Mouse (Mus musculus): ENCODE results near the gene Ncoa1. TPM values are rescaled to one million over a fixed set of nuclear protein-coding genes. Genes with fewer than 3 reads are reported as not detected.

The Ncoa1 gene
- total and polyA plus RNA-seq, 3 experiments, result 36.0 to 65.0 (median 45.0) TPM

DNA sequence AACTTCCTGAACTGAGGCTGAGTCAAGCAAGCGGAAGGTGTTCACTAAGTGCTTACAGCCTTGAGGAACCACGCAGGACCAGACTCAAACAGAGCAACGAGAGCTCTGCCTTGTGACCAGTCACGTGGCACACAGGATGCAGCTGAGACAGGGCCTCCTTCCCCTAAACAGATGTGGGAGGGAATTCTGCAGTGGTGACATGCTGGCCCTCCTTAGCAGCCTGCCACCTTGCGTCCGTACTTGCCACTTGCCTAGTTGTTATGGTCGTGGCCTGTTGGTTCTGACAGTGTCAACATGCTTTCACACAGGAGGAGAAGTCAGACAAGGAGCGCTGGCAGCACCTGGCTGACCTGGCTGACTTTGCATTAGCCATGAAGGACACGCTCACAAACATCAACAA, 265.8 kb downstream of the Ncoa1 start:
- no peak overlapping the region for H3K27ac ChIP-seq (ENCODE audit: control insufficient read depth, low read depth, low read length)
- no peaks in the 10 kb centered on the region for H3K27me3 ChIP-seq (ENCODE audit: control insufficient read depth in 1 of 2, insufficient read depth in 2 of 2, low read length in 2 of 2)
- DNase-seq (ENCODE audit: low read depth, low spot score), result no peak
- no peak overlapping the region for H3K4me3 ChIP-seq (ENCODE audit: control insufficient read depth in 1 of 2, insufficient read depth in 1 of 2, low read depth in 2 of 2, low read length in 2 of 2)
- TF ChIP-seq JUND (IDR thresholded peaks at IDR 0.05; ENCODE audit: low read depth, low read length) (no peak), MEF2A (IDR thresholded peaks at IDR 0.05; ENCODE audit: extremely low read depth, insufficient replicate concordance, low read depth, low read length, poor library complexity, severe bottlenecking) (no peak), TBP (IDR thresholded peaks at IDR 0.05; ENCODE audit: low read depth, low read length) (no peak), MAZ (IDR thresholded peaks at IDR 0.05; ENCODE audit: low read depth, low read length) (no peak), USF2 (IDR thresholded peaks at IDR 0.05; ENCODE audit: borderline replicate concordance in 1 of 2, insufficient read depth in 1 of 2, low read depth in 1 of 2, low read length in 2 of 2) (no peak), EP300 (IDR thresholded peaks at IDR 0.05; ENCODE audit: low read depth in 1 of 2, low read length in 2 of 2) (no peak)
- peaks cover 0 to 2% of the 10 kb centered on the region in 2 experiments; a peak in 1 of 4 replicates for H3K4me1 ChIP-seq (ENCODE audit: control insufficient read depth in 1 of 2, insufficient read depth in 2 of 2, low read length in 2 of 2)
- H3K9ac ChIP-seq (ENCODE audit: control insufficient read depth, low read depth, low read length, poor library complexity, severe bottlenecking), result no peak overlapping the region
- H3K9me3 ChIP-seq (replicated peaks; ENCODE audit: insufficient read depth, low read length), result no peaks in the 10 kb centered on the region
- peaks cover 2 to 5% of the 10 kb centered on the region in 2 experiments; a peak in 2 of 4 replicates for H3K36me3 ChIP-seq (ENCODE audit: control insufficient read depth in 1 of 2, insufficient read depth in 2 of 2, low read length in 2 of 2)
- no peaks in the 10 kb centered on the region for H3K79me2 ChIP-seq (ENCODE audit: control insufficient read depth, insufficient read depth, low read length, poor library complexity)

DNA sequence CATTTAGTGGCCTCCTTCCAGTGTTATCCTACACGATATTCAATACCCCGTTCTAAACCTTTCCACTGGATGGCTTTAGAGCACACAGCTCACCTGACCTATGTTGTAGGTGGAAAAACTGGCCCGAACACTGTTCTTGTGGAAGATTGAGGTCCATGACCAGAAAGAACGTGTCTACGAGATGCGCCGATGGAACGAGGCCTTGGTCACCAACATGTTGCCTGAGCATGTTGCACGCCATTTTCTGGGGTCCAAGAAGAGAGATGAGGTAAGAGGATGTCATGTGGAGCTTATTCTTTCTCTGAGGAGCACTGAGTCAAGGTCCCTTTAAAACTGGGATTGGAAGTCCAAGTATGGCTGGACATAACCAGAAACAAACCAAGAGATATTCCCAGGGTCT, 267.8 kb downstream of the Ncoa1 start:
- H3K9ac ChIP-seq (ENCODE audit: control insufficient read depth, low read depth, low read length, poor library complexity, severe bottlenecking), result no peak overlapping the region
- H3K9me3 ChIP-seq (replicated peaks; ENCODE audit: insufficient read depth, low read length), result no peaks in the 10 kb centered on the region
- no peak overlapping the region for H3K27ac ChIP-seq (ENCODE audit: control insufficient read depth, low read depth, low read length)
- H3K27me3 ChIP-seq (ENCODE audit: control insufficient read depth in 1 of 2, insufficient read depth in 2 of 2, low read length in 2 of 2), result no peaks in the 10 kb centered on the region
- H3K4me1 ChIP-seq (ENCODE audit: control insufficient read depth in 1 of 2, insufficient read depth in 2 of 2, low read length in 2 of 2), result peaks cover 0 to 2% of the 10 kb centered on the region in 2 experiments; a peak in 1 of 4 replicates
- H3K36me3 ChIP-seq (ENCODE audit: control insufficient read depth in 1 of 2, insufficient read depth in 2 of 2, low read length in 2 of 2), result peaks cover 2 to 3% of the 10 kb centered on the region in 2 experiments; a peak in 2 of 4 replicates
- no peak for TF ChIP-seq ETS1 (IDR thresholded peaks at IDR 0.05; ENCODE audit: low read depth, low read length)
- TF ChIP-seq RCOR1 (IDR thresholded peaks at IDR 0.05; ENCODE audit: low read depth, low read length), result no peak
- no peak for TF ChIP-seq ZC3H11A (IDR thresholded peaks at IDR 0.05; ENCODE audit: low read depth, low read length)
- TF ChIP-seq POLR2A (IDR thresholded peaks at IDR 0.05; ENCODE audit: control insufficient read depth in 1 of 2, insufficient read depth in 1 of 2, low read depth in 1 of 2, low read length in 2 of 2, poor library complexity in 1 of 2), result no peak
- TF ChIP-seq GABPA (IDR thresholded peaks at IDR 0.05; ENCODE audit: low read depth, low read length), result no peak
- TF ChIP-seq CHD2 (IDR thresholded peaks at IDR 0.05; ENCODE audit: low read length), result no peak
- no peak for TF ChIP-seq MYC (IDR thresholded peaks at IDR 0.05; ENCODE audit: low read depth, low read length)
- no peak for TF ChIP-seq ELF1 (IDR thresholded peaks at IDR 0.05; ENCODE audit: low read depth, low read length)
- no peak for TF ChIP-seq UBTF (IDR thresholded peaks at IDR 0.05; ENCODE audit: borderline replicate concordance, insufficient read depth, low read depth, low read length)
- TF ChIP-seq BHLHE40 (IDR thresholded peaks at IDR 0.05; ENCODE audit: borderline replicate concordance, low read depth, low read length), result no peak
- no peak for TF ChIP-seq CHD1 (IDR thresholded peaks at IDR 0.05; ENCODE audit: low read depth, low read length)
- no peak for TF ChIP-seq CTCF (IDR thresholded peaks at IDR 0.05 in 2 of 3, conservative IDR thresholded peaks at IDR 0.05 in 1 of 3; ENCODE audit: control insufficient read depth in 1 of 3, insufficient read depth in 1 of 3, low read depth in 2 of 3, low read length in 3 of 3, poor library complexity in 1 of 3, severe bottlenecking in 1 of 3)
- TF ChIP-seq HCFC1 (IDR thresholded peaks at IDR 0.05; ENCODE audit: low read depth, low read length), result no peak
- no peak for TF ChIP-seq SMC3 (IDR thresholded peaks at IDR 0.05; ENCODE audit: low read depth, low read length)
- H3K4me3 ChIP-seq (ENCODE audit: control insufficient read depth in 1 of 2, insufficient read depth in 1 of 2, low read depth in 2 of 2, low read length in 2 of 2), result no peak overlapping the region
- no peaks in the 10 kb centered on the region for H3K79me2 ChIP-seq (ENCODE audit: control insufficient read depth, insufficient read depth, low read length, poor library complexity)
- DNase-seq (ENCODE audit: low read depth, low spot score), result no peak

All from MEL (cell line).